Mouse (Mus musculus): Measurements from ENCODE around the gene Mbd3. TPM values are rescaled to one million over a fixed set of nuclear protein-coding genes. Genes with fewer than 3 reads are reported as not detected.
A peak's percentile ranks its signal among the peaks of the same experiment; 100 is the strongest.

The Mbd3 gene
- 227 and 250 TPM in 2 replicates for polyA plus RNA-seq (2015; fragmentation: Nextera tagmentation; extraction: Ambion mirVana)

DNA sequence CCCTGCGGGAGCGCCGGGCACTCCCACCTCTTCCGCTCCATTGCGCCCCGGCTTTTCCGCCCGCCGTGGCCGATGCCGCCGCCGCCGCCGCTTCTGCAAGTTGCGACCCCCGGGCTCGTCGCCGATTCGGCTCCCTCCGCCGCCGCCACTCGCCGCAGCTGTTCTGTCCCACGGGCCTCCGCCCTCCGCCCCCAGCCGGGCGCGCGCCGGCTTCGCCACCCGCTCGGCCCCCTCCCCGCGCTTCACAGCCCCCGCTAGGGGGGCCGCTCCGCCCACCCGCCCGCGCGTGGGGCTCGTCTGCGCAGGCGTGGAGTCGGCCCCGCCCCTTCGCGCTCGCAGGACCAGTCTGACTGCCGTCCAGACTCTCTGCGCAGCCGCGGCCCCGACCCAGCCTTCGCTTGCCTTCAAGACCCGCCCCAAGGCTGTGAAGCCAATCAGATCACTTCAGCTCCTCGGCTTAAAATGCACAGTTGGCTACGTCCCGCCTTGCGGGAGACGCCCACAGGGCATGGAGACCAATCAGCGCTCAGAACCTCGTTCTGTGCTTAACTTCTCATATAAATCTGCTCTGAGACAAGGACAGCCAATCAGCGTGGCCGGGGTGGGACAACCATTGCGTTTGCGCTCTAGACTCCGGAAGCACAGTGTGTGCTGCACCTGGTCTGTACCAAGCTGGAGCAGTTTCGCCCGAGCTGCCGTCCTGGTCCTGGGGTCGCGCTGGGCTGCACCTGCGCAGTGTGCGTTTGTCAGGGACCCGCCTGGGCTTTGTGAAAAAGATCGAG lies at the start of gene Mbd3:
Mbd3 (minus strand) TSS at position 360 of the 782 bp plus-strand sequence.
- ATAC-seq (replicated peaks), result peak; percentile 96
- H3K4me1 ChIP-seq, result peaks cover 34% of the 10 kb centered on the region

DNA sequence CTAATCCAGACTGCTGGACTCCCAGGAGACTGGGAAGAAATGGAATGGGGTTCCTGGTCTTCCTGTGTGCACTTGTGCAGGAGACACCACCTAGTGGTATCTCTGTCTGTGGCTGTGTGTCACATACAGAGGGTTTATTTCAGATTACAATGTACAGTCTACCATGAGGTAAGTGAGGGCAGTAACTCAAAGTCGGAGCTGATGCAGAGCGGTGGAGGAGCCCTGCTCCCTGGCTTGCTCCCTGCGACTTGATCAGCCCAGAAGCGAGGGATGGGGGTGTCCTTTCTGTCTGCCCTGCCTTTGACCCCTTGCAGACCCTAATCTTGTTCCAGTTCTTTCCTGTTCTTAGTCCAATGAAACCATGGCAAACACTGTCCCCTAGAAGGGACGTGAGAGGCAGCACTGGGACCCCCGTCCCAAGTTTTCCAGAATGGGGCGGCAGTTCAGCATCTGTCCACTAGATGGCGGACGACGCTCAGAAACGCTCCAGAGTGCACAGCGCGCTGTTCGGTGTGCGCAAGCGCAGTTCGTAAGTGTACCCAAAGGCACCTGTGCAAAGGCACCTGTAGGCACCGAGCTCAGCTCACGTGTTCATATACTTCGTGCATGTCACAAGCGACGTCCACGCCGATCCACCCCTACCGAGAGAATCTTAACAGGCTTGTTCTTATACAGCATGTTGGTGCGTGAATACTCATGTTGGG lies 46.7 kb upstream of the Mbd3 start:
- no peak overlapping the region for H3K27ac ChIP-seq
- peak overlapping the region; percentile 12; the same call in 1 of the 2 replicates for H3K4me3 ChIP-seq
- peak overlapping the region; percentile 45 for H3K4me2 ChIP-seq
- H3K36me3 ChIP-seq (replicated peaks), result no peaks in the 10 kb centered on the region
- no peak overlapping the region for H3K9ac ChIP-seq
- WGBS, result 5% methylated on average over 26 of the region's 26 CpGs
- H3K9me3 ChIP-seq, result no peaks in the 10 kb centered on the region
- peaks cover 7% of the 10 kb centered on the region; the same call in 1 of the 2 replicates for H3K4me1 ChIP-seq
- peak; percentile 87 for ATAC-seq (replicated peaks)
- H3K27me3 ChIP-seq (replicated peaks), result 0 out of 2 replicates have a peak, but pooled peaks cover 3% of the 10 kb centered on the region

More for the DNA sequence above, at the start of gene Mbd3:
- Histone ChIP-seq H3K27ac (peak within 1 kb of the TSS; percentile 99), H3K9ac (peak within 1 kb of the TSS; percentile 93), H3K4me2 (peak within 1 kb of the TSS; percentile 83), H3K27me3 (replicated peaks) (no peaks in the 10 kb centered on the region), H3K9me3 (no peaks in the 10 kb centered on the region), H3K4me3 (peak within 1 kb of the TSS; percentile 69), H3K36me3 (replicated peaks) (peaks cover 31% of the 10 kb centered on the region)
- under 1% methylated on average over 78 of the region's 82 CpGs for WGBS

DNA sequence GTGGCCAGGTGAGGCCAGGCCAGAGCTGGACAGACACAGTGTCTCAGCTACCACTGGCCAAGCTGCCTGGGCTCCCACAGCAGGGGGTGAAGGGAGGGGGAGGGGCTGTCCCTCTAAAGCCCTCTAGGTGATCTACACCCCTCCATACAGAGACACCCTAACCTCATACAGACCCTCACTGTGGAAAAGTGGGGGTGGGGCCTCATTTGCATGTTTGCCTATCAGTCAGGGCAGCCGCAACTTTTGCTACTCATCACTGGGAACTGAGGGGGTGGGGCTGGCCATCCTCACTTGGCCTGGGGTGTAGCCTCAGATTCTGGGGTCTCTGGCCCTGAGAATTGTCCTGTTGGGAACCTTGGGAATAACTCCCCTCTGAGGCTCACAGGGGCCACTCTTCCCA lies 45.7 kb upstream of the Mbd3 start:
- H3K27ac ChIP-seq, result no peak overlapping the region
- H3K27me3 ChIP-seq (replicated peaks), result no peaks in the 10 kb centered on the region
- no peak overlapping the region for H3K4me2 ChIP-seq
- no peak overlapping the region for H3K4me3 ChIP-seq
- H3K9ac ChIP-seq, result no peak overlapping the region
- WGBS, result 24% methylated on average over 1 of the region's 1 CpGs
- no peaks in the 10 kb centered on the region for H3K9me3 ChIP-seq
- peaks cover 7% of the 10 kb centered on the region; the same call in 1 of the 2 replicates for H3K4me1 ChIP-seq
- ATAC-seq (replicated peaks), result no peak
- H3K36me3 ChIP-seq (replicated peaks), result no peaks in the 10 kb centered on the region

DNA sequence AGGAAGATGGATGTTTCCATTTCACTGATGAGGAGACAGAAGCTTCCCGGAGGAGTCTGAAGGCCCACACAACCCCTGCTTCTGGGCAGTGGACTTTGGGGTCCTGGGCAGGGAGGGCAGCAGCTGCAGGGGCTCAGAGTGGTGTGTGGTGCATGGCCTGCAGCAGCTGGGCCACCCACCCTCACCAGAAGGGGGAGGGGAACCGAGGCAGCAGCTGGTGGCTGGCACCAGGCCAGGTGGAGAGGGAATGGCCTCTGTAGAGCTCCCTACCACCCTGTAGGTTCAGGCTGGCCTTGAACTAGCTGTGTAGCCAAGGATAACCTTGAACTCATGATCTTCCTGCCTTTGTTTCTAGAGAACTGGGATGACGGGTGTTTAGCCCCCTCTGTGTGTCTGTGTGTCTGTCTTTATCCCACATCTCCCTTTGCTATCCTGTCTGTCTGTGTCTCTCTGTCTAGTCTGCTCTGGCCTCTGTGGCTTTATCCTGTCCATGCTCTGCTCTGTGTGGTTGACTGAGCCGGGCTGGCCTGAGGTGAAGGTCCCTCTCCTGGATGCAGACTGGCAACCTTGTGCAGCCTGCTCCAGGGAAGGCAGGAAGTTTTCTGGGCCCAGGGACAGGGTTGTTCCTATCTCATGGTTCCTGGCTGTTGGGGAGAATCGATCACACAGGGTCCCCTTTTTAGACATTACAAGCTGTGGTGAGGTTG lies 45.1 kb upstream of the Mbd3 start:
- no peak overlapping the region for H3K4me2 ChIP-seq
- H3K9ac ChIP-seq, result no peak overlapping the region
- H3K27ac ChIP-seq, result no peak overlapping the region
- peaks cover 7% of the 10 kb centered on the region; the same call in 1 of the 2 replicates for H3K4me1 ChIP-seq
- H3K9me3 ChIP-seq, result no peaks in the 10 kb centered on the region
- no peak overlapping the region for H3K4me3 ChIP-seq
- no peak for ATAC-seq (replicated peaks)
- no peaks in the 10 kb centered on the region for H3K27me3 ChIP-seq (replicated peaks)
- no peaks in the 10 kb centered on the region for H3K36me3 ChIP-seq (replicated peaks)
- 41% methylated on average over 5 of the region's 5 CpGs for WGBS

DNA sequence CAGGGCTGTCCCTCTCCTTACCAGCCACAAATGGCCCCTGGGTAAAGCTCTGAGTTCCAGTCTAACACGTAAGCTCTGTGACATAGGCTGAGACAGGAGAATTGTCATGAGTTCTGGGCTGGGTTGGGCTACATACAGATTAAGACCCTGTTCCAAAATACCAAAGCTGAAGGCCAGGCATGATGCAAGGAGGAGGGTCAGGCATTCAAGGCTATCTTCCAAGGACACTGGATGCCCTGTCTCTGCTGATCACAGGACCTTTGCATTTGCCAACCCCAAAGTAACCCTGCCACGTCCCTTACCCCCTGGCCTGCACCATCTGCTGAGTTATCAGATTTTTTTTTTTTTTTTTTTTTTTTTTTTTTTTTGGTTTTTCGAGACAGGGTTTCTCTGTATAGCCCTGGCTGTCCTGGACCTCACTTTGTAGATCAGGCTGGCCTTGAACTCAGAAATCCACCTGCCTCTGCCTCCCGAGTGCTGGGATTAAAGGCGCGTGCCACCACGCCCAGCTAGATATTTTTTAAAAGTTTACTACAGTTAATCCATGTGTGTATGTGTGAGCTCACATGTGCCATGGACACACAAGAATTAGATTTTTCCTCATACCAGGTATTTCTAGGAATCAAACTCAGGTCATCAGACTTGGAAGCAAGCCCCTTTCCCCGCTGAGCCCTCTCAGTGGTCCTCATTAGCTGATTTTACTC lies 44.4 kb upstream of the Mbd3 start:
- H3K36me3 ChIP-seq (replicated peaks), result no peaks in the 10 kb centered on the region
- no peak for ATAC-seq (replicated peaks)
- H3K4me1 ChIP-seq, result peaks cover 7% of the 10 kb centered on the region; the same call in 1 of the 2 replicates
- no peak overlapping the region for H3K4me3 ChIP-seq
- no peak overlapping the region for H3K27ac ChIP-seq
- H3K9ac ChIP-seq, result no peak overlapping the region
- no peaks in the 10 kb centered on the region for H3K9me3 ChIP-seq
- WGBS, result 79% methylated on average over 8 of the region's 8 CpGs
- no peak overlapping the region for H3K4me2 ChIP-seq
- no peaks in the 10 kb centered on the region for H3K27me3 ChIP-seq (replicated peaks)

DNA sequence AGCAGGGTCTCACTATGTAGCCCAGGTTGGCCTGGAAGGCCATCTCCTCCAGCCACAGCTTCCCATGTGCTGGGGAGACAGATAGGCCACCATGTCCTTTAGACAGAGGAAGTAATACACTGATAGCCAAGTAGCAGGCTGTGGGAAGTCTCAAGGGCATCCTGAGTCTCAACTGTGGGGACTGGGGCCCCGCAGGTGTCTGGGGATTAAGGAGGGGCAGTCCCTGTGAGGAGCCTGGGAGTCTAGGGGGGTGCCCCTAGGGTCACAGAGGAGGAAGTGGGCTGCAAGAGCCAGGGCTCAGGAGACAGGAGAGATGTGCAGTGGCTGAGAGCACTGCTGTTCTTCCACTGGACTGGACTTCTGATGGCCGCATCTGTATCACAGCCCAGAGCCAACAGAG lies 43.6 kb upstream of the Mbd3 start:
- ATAC-seq (replicated peaks), result no peak
- Histone ChIP-seq H3K9me3 (no peaks in the 10 kb centered on the region), H3K9ac (no peak overlapping the region), H3K27ac (no peak overlapping the region), H3K27me3 (replicated peaks) (no peaks in the 10 kb centered on the region), H3K4me2 (no peak overlapping the region), H3K4me1 (peaks cover 7% of the 10 kb centered on the region; the same call in 1 of the 2 replicates), H3K4me3 (no peak overlapping the region), H3K36me3 (replicated peaks) (no peaks in the 10 kb centered on the region)
- WGBS, result 61% methylated on average over 2 of the region's 2 CpGs

DNA sequence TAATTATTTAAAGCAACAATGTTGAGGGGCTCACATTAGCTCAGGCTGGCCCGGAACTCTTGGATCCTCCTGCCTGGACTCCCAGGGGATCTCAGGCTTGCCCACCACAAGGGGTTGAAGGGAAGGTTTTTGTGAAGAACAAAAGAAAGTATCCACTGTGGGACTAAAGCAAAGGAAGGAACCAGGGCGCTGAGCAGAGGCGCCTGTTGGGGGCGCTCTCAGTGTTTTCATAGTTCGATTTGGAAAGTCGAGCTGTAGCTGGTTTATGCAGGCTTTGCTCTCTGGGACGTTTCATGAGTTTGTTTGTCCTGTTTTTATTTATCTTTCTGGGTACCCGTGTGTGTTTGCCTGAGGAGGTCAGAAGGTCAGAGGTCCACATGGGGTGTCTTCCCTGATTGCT lies 42.2 kb upstream of the Mbd3 start:
- peaks cover 7% of the 10 kb centered on the region; the same call in 1 of the 2 replicates for H3K4me1 ChIP-seq
- H3K27me3 ChIP-seq (replicated peaks), result no peaks in the 10 kb centered on the region
- no peak overlapping the region for H3K27ac ChIP-seq
- no peaks in the 10 kb centered on the region for H3K9me3 ChIP-seq
- ATAC-seq (replicated peaks), result no peak
- no peaks in the 10 kb centered on the region for H3K36me3 ChIP-seq (replicated peaks)
- H3K4me2 ChIP-seq, result no peak overlapping the region
- no peak overlapping the region for H3K9ac ChIP-seq
- no peak overlapping the region for H3K4me3 ChIP-seq
- WGBS, result 68% methylated on average over 8 of the region's 8 CpGs

DNA sequence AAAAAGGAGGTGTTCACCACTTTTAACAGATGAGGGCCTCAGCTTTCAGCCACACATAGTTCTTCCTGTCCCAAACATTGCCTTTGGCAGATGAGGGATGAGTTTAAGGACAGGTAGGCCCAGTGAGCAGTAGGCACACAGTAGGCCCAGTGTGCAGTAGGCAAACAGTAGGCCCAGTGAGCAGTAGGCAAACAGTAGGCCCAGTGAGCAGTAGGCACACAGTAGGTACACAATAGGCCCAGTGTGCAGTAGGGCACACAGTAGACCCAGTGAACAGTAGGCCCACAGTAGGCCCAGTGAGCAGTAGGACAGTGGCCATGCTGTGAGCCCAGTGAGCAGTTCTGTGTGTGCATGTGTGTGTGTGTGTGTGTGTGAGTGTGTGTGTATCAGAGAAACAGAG lies 40.7 kb upstream of the Mbd3 start:
- Histone ChIP-seq H3K27ac (no peak overlapping the region), H3K4me3 (no peak overlapping the region), H3K4me2 (no peak overlapping the region), H3K4me1 (0 out of 2 replicates have a peak, but pooled peaks cover 3% of the 10 kb centered on the region), H3K27me3 (replicated peaks) (no peaks in the 10 kb centered on the region), H3K9me3 (no peaks in the 10 kb centered on the region), H3K36me3 (replicated peaks) (no peaks in the 10 kb centered on the region), H3K9ac (no peak overlapping the region)
- ATAC-seq (replicated peaks), result no peak

DNA sequence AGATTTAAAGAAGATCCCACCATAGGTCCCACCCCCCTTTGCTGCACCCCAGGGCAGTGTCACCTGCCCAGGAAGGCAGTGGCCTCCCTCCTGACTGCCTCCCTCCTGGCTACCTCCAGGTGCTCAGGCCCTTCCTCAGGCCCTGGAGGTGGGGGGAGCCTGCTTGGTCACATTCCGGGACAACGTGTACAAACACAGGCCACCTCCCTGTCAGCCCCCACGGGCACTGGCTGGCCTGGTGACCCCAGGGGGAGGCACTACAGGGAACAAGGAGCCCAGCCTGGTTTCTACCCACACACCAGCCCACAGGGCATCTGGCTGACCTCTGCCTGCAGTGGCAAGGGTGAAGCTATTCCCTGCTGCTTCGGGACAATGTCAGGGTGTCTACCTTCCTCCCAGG lies 38.6 kb upstream of the Mbd3 start:
- Histone ChIP-seq H3K36me3 (replicated peaks) (no peaks in the 10 kb centered on the region), H3K4me1 (no peaks in the 10 kb centered on the region), H3K4me2 (no peak overlapping the region), H3K9me3 (no peaks in the 10 kb centered on the region), H3K4me3 (no peak overlapping the region), H3K27ac (no peak overlapping the region), H3K27me3 (replicated peaks) (no peaks in the 10 kb centered on the region), H3K9ac (no peak overlapping the region)
- WGBS, result 86% methylated on average over 4 of the region's 4 CpGs
- ATAC-seq (replicated peaks), result no peak

DNA sequence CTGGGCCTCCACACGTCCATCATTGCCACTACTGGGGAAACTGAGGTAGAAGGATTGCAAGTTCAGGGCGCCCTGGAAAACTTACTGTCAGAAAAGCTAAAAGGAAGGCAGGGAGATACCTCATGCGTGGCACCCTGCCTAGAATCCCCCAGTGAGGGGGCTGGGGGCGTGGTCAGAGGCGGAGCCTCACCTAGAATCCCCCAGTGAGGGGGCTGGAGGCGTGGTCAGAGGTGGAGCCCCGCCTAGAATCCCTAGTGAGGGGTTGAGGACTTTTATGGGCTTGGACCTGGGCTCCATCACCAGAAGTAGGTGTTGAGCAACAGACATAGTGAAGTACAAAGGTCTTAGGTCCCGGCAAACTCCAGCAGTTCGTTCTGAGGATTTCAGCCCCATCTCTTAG lies 36.9 kb upstream of the Mbd3 start:
- ATAC-seq (replicated peaks), result no peak
- H3K27me3 ChIP-seq (replicated peaks), result no peaks in the 10 kb centered on the region
- no peak overlapping the region for H3K27ac ChIP-seq
- no peak overlapping the region for H3K9ac ChIP-seq
- WGBS, result 8% methylated on average over 9 of the region's 9 CpGs
- H3K4me1 ChIP-seq, result peaks cover 14% of the 10 kb centered on the region
- no peaks in the 10 kb centered on the region for H3K9me3 ChIP-seq
- H3K4me3 ChIP-seq, result no peak overlapping the region
- H3K36me3 ChIP-seq (replicated peaks), result no peaks in the 10 kb centered on the region
- no peak overlapping the region for H3K4me2 ChIP-seq

DNA sequence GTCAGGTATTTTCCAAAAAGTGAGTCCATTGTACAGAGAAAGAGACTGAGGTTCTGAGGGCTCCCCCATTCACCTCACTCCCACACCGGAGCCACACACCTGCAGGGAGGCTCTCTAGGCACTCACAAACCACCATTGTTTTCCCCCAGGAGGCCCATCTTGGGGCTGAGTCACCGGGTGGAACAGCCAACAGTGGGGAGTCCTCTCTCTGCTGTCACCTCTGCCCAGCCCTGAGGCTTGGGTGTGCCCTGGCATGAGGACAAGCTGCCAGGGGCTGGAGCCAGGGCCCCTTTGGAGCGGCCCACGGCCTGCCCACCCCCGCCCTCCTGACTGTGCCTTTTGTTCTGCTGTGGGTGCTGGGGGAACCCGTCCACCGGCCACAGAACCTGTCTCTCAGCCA lies 36.4 kb upstream of the Mbd3 start:
- no peak overlapping the region for H3K9ac ChIP-seq
- 43% methylated on average over 7 of the region's 7 CpGs for WGBS

DNA sequence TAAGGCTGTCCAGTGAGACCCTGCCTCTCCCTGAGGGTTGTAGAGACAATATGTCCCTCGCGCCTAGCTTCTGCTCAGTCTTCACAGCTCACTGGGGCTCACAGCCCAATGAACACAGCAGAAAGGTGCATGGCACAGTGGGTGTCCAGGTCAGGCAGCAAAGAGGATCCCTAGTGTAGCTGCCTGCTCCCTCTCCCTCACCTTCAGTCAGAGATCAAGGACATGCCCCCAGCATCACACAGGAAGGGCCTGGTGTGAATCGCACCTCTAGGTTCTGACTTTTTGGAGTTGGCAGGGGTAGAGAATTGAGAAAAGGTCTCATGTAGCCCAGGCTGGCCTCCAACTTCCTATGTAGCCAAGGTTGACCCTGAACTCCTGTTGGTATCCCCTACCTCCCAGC lies 35.5 kb upstream of the Mbd3 start:
- no peaks in the 10 kb centered on the region for H3K27me3 ChIP-seq (replicated peaks)
- no peak overlapping the region for H3K9ac ChIP-seq
- WGBS, result 81% methylated on average over 3 of the region's 3 CpGs
- H3K4me2 ChIP-seq, result no peak overlapping the region
- no peaks in the 10 kb centered on the region for H3K36me3 ChIP-seq (replicated peaks)
- H3K27ac ChIP-seq, result no peak overlapping the region
- no peaks in the 10 kb centered on the region for H3K9me3 ChIP-seq
- H3K4me1 ChIP-seq, result peaks cover 20% of the 10 kb centered on the region
- no peak for ATAC-seq (replicated peaks)
- H3K4me3 ChIP-seq, result no peak overlapping the region

More for the DNA sequence above, 36.4 kb upstream of the Mbd3 start:
- Histone ChIP-seq H3K27me3 (replicated peaks) (no peaks in the 10 kb centered on the region), H3K36me3 (replicated peaks) (no peaks in the 10 kb centered on the region), H3K9me3 (no peaks in the 10 kb centered on the region), H3K4me1 (peaks cover 19% of the 10 kb centered on the region), H3K4me2 (no peak overlapping the region), H3K4me3 (no peak overlapping the region), H3K27ac (no peak overlapping the region)
- ATAC-seq (replicated peaks), result no peak
